Mouse (Mus musculus): ENCODE results near the gene Slc22a20.

DNA sequence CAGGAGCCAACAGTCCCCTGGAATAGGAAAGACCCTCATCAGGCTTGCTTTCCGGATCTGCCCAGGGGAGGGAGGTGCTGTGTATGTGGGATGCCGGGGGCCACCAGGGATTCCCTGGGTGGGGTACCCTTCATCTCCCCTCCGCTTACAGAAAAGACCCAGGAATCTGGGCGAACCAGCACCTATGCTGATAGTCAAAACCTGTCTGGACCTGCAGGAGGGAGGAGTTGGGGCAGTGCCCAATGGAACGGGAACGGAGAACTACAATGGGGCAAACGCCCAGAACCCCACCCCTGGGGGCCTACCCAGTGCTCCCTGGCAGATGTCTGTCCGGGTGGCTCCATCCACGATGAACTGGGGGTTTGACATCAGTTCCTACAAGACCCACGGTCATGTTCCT lies 27.7 kb upstream of the Slc22a20 start:
- TF ChIP-seq POLR2A (IDR thresholded peaks at IDR 0.05; ENCODE audit: borderline replicate concordance, extremely low read depth, low read depth, low read length) (no peak), CTCF (IDR thresholded peaks at IDR 0.05; ENCODE audit: insufficient read depth, low read length) (no peak)
